Mouse (Mus musculus) forebrain, embryonic 10.5 days (tissue): ENCODE measurements around the gene Csmd2. TPM values are rescaled to one million over a fixed set of nuclear protein-coding genes. Genes with fewer than 3 reads are reported as not detected.

Experiments
- DNase-seq: peaks from one replicate; pipeline ENCODE4 v3.0.0-alpha.2; 2017; ENCODE audit warnings: low spot score; ENCODE audit errors: extremely low spot score
- H3K27ac ChIP-seq: fragments of 300-500 bp; sonication (generic); 2 replicates; pipeline ENCODE4 v1.5.1; 2016; ENCODE audit warnings: mild to moderate bottlenecking
- H3K27me3 ChIP-seq: fragments of 300-500 bp; sonication (generic); 2 replicates; pipeline ENCODE4 v1.6.1; 2016; ENCODE audit warnings: mild to moderate bottlenecking; ENCODE audit not compliant: poor library complexity, severe bottlenecking
- H3K36me3 ChIP-seq: fragments of 300-500 bp; sonication (generic); replicated peaks from 2 replicates; pipeline ENCODE4 v1.6.1; 2016; ENCODE audit warnings: mild to moderate bottlenecking, moderate library complexity
- H3K4me1 ChIP-seq: fragments of 300-500 bp; sonication (generic); 2 replicates; pipeline ENCODE4 v1.6.1; 2016
- H3K4me3 ChIP-seq: fragments of 300-500 bp; sonication (generic); 2 replicates; pipeline ENCODE4 v1.5.1; 2016; ENCODE audit warnings: mild to moderate bottlenecking, moderate library complexity
- H3K9me3 ChIP-seq: fragments of 300-500 bp; sonication (generic); 2 replicates; pipeline ENCODE4 v1.6.1; 2016; ENCODE audit warnings: mild to moderate bottlenecking, moderate library complexity
- WGBS: fragments of 180-500 bp; shearing (Covaris S2); methylation state at CpG from one replicate; pipeline ENCODE4 v1.1.7; 2016; 5-methylcytosine and 5-hydroxymethylcytosine counted together
- polyA plus RNA-seq: library from polyadenylated mRNA; unstranded; fragments of >200 nt; fragmentation: Nextera tagmentation; extraction: Ambion mirVana; gene quantifications from 2 replicates; pipeline ENCODE4 v1.2.1, GENCODE M21; 2016

Gene Csmd2
- polyA plus RNA-seq, 1 experiment from 2014 or later: 0.40 TPM

DNA sequence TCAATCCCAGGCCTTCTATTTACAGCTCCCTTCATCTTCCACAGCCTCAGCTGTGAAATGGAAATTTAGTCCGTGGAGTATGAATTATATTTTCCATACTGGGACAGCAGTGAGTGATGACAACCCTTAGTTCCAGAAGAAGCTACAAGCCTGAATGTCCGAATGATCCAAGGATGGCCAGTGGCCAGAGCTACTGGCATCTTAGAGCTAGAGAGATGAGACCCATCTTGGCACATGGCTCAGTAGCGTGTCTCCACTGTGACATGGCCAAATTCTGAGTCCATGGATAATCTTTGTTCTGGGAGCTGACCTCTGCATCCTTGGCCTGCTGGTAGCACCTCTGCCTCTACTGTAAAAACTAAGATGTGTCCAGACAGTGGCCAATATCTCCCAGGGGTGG is 96.8 kb downstream of the Csmd2 start:
- 89% methylated on average over 3 of the region's 3 CpGs for WGBS

DNA sequence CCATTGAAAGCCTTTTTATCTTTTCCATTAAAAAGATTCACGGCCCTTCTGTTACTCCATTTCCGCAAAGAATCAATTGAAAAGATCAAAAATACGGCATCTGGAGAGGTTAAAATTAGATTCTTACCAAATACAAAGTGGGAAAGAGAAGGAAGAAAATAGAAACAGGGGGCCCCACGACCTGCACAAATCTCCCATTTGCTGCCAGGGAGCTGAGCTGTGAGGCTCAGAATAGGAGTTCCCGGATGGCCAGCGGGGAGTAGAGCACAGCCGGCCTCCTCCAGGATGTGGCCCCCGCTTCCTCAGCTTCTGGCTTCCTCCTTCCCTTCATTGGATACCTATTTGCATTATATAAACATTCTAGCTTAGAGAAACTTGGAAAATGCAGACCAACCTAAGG is 97.4 kb downstream of the Csmd2 start:
- H3K36me3 ChIP-seq: no peaks in the 10 kb centered on the region
- no peak overlapping the region for H3K27ac ChIP-seq
- no peaks in the 10 kb centered on the region for H3K9me3 ChIP-seq
- H3K27me3 ChIP-seq: no peaks in the 10 kb centered on the region
- H3K4me3 ChIP-seq: no peak overlapping the region
- WGBS: 82% methylated on average over 8 of the region's 8 CpGs
- H3K4me1 ChIP-seq: peaks cover 24% of the 10 kb centered on the region; the same call in 1 of the 2 replicates
- no peak for DNase-seq

More for the DNA sequence above, 96.8 kb downstream of the Csmd2 start:
- no peak overlapping the region for H3K27ac ChIP-seq
- H3K4me1 ChIP-seq: peaks cover 24% of the 10 kb centered on the region; the same call in 1 of the 2 replicates
- H3K9me3 ChIP-seq: no peaks in the 10 kb centered on the region
- H3K36me3 ChIP-seq: no peaks in the 10 kb centered on the region
- H3K4me3 ChIP-seq: no peak overlapping the region
- no peaks in the 10 kb centered on the region for H3K27me3 ChIP-seq
- DNase-seq: no peak

DNA sequence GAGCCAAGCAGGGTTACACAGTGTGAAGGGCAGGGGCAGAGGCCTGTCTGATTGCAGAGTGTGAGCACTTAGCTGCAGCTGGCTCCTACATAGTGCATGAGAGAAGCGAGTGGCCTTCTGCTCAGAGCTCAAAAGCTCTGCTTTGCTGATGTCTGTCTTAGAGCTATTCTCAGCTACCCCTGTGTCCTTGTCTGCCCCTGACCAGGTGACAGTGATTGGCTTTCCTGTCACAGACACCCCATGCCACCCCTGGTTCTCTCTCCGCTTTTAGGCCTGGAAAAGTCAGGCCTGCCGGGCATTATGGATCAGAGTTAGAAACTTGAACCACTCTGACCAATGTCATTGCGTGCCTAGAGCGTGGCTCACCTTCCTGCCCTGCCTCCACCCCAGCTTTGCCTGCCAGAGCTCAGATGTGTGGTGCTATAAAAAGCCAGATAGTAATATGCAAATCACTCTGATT is 99.5 kb downstream of the Csmd2 start:
- Histone ChIP-seq H3K4me1 (peaks cover 24% of the 10 kb centered on the region; the same call in 1 of the 2 replicates), H3K36me3 (no peaks in the 10 kb centered on the region), H3K27me3 (no peaks in the 10 kb centered on the region), H3K27ac (no peak overlapping the region), H3K4me3 (no peak overlapping the region), H3K9me3 (no peaks in the 10 kb centered on the region)
- WGBS: 91% methylated on average over 5 of the region's 5 CpGs
- no peak for DNase-seq

DNA sequence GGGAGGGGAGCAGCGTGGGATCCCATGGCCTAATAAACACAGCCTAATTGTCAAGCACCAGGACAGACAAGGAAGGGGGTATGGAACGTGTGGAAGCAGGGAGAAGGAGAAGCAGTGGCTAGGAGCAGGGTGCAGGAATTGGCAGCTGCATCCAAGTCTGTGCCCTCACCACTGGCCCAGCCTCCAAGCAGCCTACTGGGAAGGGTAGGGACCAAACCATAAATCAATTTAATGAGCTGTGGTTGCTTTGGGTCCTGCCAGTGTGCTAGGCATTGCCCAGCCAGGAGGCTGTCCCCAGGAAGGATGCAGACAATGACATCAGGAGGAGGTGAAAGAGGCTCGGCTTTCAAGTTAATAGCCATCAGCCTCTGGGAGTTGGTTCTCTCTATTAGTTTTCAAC is 100.0 kb downstream of the Csmd2 start:
- Histone ChIP-seq H3K4me3 (no peak overlapping the region), H3K9me3 (no peaks in the 10 kb centered on the region), H3K36me3 (no peaks in the 10 kb centered on the region), H3K27ac (no peak overlapping the region), H3K27me3 (no peaks in the 10 kb centered on the region), H3K4me1 (peaks cover 24% of the 10 kb centered on the region; the same call in 1 of the 2 replicates)
- WGBS: 53% methylated on average over 3 of the region's 3 CpGs
- DNase-seq: no peak

DNA sequence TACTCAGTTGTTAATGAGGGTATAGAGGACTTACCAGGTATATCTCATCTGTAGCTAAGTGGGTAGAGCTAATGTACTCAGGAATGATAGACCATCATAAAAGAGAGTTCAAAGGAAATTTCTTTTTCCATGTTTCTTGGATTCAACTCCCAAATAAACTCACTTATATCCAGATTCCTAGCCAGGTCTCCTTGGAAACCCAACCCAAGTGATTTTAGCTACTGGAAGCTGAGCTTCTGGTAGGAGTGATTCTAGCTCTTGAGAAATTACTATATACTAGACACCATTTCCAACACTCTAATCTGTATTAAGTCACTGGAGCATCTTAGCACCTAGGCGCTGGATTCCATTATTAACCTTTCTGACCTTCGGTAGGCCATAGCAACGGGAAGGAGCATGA is 100.6 kb downstream of the Csmd2 start:
- WGBS: 78% methylated on average over 3 of the region's 3 CpGs
- no peak for DNase-seq
- Histone ChIP-seq H3K4me3 (no peak overlapping the region), H3K27me3 (no peaks in the 10 kb centered on the region), H3K27ac (no peak overlapping the region), H3K4me1 (peaks cover 24% of the 10 kb centered on the region; the same call in 1 of the 2 replicates), H3K36me3 (no peaks in the 10 kb centered on the region), H3K9me3 (no peaks in the 10 kb centered on the region)

DNA sequence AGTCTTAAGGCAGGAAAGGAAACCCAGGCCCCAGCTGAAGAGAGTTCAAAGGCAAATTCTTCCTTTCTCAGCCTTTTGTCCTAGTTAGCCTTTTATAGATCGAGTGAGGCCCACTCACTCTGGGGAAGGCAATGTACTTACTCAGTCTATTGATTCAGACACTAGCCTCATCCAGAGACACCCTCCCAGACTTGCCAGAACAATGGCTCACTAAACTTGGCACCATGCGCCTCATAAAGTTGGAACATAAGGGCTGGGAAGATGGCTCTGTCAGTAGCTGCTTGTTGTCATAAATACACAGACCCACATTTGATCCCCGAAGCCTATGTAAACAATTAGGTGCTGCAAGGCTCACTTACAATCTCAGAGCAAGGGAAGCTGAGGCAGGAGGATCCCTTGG is 104.3 kb downstream of the Csmd2 start:
- peaks cover 24% of the 10 kb centered on the region; the same call in 1 of the 2 replicates for H3K4me1 ChIP-seq
- H3K4me3 ChIP-seq: no peak overlapping the region
- no peaks in the 10 kb centered on the region for H3K36me3 ChIP-seq
- WGBS: 84% methylated on average over 3 of the region's 3 CpGs
- no peaks in the 10 kb centered on the region for H3K27me3 ChIP-seq
- H3K27ac ChIP-seq: no peak overlapping the region
- no peak for DNase-seq
- no peaks in the 10 kb centered on the region for H3K9me3 ChIP-seq

DNA sequence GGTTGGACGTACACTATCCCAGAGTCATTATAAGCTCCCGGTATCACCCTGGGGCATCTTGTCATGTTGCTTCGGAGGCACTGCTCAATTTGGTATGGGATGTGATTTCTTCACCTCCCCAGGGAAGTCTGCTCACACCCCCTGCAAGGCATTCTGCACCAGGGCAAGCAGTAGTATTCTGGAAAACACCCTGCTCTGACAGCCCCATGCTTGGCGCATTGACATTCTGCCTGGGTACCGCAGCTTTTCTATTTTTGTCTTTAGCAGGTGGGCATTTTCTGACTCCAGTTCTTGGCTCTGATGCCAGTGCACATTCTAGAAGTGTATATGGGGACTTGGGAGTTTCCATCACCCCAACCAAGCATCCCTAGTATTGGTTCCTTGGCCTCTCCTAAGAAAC is 111.9 kb downstream of the Csmd2 start:
- Histone ChIP-seq H3K27me3 (no peaks in the 10 kb centered on the region), H3K36me3 (no peaks in the 10 kb centered on the region), H3K9me3 (no peaks in the 10 kb centered on the region), H3K27ac (no peak overlapping the region), H3K4me1 (0 out of 2 replicates have a peak, but pooled peaks cover 7% of the 10 kb centered on the region), H3K4me3 (no peak overlapping the region)
- no peak for DNase-seq
- 93% methylated on average over 5 of the region's 5 CpGs for WGBS

DNA sequence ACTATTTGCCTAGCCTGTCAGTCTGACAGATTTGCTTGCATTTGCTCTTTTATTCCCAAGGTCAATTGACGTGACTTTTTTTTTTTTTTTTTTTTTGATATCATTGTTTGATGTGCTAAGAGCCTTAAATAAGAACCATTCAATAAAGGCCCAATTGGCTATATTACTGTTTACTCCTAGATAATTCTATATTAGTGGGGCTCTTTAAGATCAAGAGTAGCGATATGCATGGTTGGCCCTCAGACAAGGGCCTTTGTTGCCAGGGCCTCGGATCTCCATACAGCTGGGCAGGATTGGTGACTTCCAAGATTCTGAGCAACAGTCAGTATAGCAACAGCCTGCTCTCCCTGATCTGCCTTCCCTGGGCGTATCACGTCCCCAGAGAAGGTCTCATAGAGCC is 112.9 kb downstream of the Csmd2 start:
- WGBS: 57% methylated on average over 5 of the region's 5 CpGs
- H3K4me3 ChIP-seq: no peak overlapping the region
- no peak overlapping the region for H3K27ac ChIP-seq
- H3K4me1 ChIP-seq: 0 out of 2 replicates have a peak, but pooled peaks cover 7% of the 10 kb centered on the region
- H3K9me3 ChIP-seq: no peaks in the 10 kb centered on the region
- H3K36me3 ChIP-seq: no peaks in the 10 kb centered on the region
- no peak for DNase-seq
- no peaks in the 10 kb centered on the region for H3K27me3 ChIP-seq

DNA sequence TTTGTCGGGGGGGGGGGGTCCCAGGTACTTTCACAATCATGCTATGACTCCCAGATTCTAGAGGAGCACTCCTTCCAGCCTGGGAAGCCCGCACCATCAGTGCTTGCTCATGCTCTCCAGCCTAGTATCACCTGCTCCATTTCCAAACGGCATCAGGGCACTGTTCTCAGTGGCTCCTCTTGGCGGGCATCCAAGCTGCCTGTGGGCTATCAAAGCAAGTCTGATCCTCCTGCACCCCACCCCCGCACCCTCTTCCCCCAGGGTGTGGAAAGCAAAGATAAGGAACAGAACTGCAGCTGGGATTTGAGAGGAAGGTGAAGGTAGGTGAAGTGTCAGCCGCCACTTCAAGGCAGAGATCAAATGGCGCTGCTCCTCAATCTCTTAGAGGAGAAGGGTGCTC is 128.7 kb downstream of the Csmd2 start:
- Histone ChIP-seq H3K36me3 (no peaks in the 10 kb centered on the region), H3K4me1 (no peaks in the 10 kb centered on the region), H3K9me3 (no peaks in the 10 kb centered on the region), H3K27ac (no peak overlapping the region), H3K4me3 (no peak overlapping the region), H3K27me3 (no peaks in the 10 kb centered on the region)
- no peak for DNase-seq
- WGBS: 81% methylated on average over 7 of the region's 7 CpGs

DNA sequence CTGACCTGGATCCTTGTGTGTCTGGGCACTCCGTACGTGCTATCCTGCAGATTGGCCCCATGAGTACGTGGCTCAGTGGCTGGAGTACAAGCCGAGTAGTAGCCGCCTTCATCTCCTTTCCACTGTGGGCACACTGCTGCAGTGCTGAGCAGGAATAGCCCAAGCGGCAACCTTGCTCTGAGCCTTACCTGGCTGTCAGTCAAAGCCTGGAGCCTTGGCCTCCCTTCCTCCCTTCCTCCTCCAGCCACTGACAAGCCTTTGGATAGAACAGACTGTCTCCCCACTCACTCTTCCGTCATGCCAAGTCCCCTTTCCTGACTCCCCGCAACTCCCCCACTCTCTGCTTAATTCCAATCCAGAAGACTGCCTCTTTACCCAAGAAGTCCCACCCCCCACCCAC is 135.6 kb downstream of the Csmd2 start:
- Histone ChIP-seq H3K4me3 (no peak overlapping the region), H3K9me3 (peaks cover 9% of the 10 kb centered on the region), H3K4me1 (peaks cover 5% of the 10 kb centered on the region; the same call in 1 of the 2 replicates), H3K27ac (no peak overlapping the region), H3K27me3 (no peaks in the 10 kb centered on the region), H3K36me3 (no peaks in the 10 kb centered on the region)
- WGBS: 84% methylated on average over 8 of the region's 8 CpGs
- no peak for DNase-seq

DNA sequence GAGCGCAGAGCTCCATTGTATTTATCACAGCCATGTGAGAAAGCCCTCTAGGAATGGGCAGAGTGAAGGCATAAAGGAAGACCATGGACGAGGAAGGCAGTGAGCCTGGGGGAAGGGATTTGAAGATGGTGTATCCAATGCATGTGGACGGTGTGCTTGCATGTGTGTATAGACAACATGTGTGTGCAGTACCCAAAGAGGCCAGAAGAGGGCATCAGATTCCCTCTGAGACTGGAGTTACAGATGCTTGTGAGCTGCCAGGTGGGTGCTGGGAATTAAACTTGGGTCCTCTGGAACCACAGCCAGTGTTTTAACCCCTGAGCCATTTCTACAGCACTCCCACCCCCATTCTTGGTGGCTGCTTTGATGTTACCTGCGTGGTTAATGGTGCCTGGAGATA is 137.1 kb downstream of the Csmd2 start:
- Histone ChIP-seq H3K36me3 (no peaks in the 10 kb centered on the region), H3K9me3 (peaks cover 9% of the 10 kb centered on the region), H3K4me1 (peaks cover 6% of the 10 kb centered on the region), H3K4me3 (no peak overlapping the region), H3K27me3 (no peaks in the 10 kb centered on the region), H3K27ac (no peak overlapping the region)
- WGBS: 88% methylated on average over 4 of the region's 4 CpGs
- DNase-seq: no peak

DNA sequence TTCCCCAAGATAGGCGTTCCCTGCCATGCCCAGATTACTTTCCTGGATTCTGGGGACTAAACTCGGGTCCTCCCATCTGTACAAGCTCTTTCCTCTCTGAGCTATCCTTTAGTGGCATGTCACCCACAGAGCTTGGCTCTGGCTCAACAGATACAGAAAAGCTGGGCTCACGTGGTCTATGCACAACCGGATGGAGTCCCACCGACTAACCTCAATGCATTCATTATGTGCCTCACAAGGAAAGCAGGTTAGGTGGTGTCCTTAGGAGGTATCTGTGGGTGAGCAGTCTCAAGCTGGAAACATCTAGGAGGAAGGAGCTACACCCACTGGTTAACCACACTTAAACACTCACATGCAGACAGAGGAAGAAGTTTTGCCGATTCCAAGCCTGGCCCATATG is 140.9 kb downstream of the Csmd2 start:
- Histone ChIP-seq H3K27me3 (no peaks in the 10 kb centered on the region), H3K4me3 (no peak overlapping the region), H3K9me3 (peaks cover 9% of the 10 kb centered on the region), H3K36me3 (no peaks in the 10 kb centered on the region), H3K4me1 (peaks cover 5% of the 10 kb centered on the region; the same call in 1 of the 2 replicates), H3K27ac (no peak overlapping the region)
- no peak for DNase-seq
- 87% methylated on average over 6 of the region's 6 CpGs for WGBS

DNA sequence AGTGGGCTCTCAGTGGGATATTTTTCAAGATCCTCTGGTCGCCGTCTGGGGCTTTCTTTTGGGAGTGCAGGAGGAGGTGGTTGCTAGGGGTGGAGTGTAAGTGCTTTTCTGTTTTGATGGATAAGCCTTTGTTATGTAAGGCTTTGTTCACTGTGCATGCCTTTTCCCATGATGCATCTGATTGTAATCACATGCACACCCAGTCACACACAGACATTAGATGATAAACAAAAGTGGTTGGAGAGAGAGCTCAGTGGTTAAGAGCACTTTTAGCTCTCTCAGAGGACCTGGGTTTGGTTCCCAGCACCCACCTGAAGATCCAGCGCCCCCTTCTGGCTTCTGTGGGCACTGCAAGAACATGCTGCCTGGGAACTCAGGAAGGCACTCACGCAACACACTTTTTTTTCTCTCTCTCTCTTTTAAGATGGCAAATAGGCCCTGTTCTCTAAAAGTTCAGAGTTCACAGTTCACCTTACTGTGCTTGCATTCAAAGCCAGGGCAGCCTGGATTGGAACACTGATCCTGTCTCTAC is 143.0 kb downstream of the Csmd2 start:
- Histone ChIP-seq H3K4me3 (no peak overlapping the region), H3K27me3 (no peaks in the 10 kb centered on the region), H3K27ac (no peak overlapping the region), H3K36me3 (no peaks in the 10 kb centered on the region), H3K9me3 (no peaks in the 10 kb centered on the region), H3K4me1 (peaks cover 5% of the 10 kb centered on the region; the same call in 1 of the 2 replicates)
- no peak for DNase-seq
- WGBS: 70% methylated on average over 4 of the region's 4 CpGs

DNA sequence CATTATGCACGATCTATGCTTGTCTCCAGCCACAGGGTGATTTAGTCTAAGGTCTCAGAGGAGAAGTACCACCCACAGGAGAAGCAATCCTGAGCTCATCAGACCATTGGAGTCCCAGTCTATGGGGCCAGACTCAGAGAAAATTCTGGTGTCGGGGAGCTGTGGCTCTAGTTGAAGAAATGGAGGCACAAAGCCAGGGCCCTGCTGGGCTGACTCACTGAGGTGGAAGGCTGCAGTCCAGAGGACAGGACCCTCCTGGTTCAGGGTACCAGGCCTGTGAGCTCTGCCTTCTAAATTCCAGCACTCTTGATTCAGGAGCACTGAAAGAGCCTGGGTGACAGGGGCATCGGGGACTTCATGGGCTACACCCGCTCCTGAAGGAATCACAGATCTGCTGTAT is 144.0 kb downstream of the Csmd2 start:
- Histone ChIP-seq H3K9me3 (no peaks in the 10 kb centered on the region), H3K27ac (no peak overlapping the region), H3K36me3 (no peaks in the 10 kb centered on the region)

More for the DNA sequence above, 144.0 kb downstream of the Csmd2 start:
- WGBS: 95% methylated on average over 4 of the region's 4 CpGs
- Histone ChIP-seq H3K4me1 (peaks cover 5% of the 10 kb centered on the region; the same call in 1 of the 2 replicates), H3K27me3 (no peaks in the 10 kb centered on the region), H3K4me3 (no peak overlapping the region)
- DNase-seq: no peak
